Mouse (Mus musculus) right cerebral cortex, postnatal 14 days (tissue): ENCODE results near the gene Nr2f1.

Source experiments
- DNase-seq: peaks from one replicate; pipeline ENCODE4 v3.0.0; 2022

The Nr2f1 gene

DNA sequence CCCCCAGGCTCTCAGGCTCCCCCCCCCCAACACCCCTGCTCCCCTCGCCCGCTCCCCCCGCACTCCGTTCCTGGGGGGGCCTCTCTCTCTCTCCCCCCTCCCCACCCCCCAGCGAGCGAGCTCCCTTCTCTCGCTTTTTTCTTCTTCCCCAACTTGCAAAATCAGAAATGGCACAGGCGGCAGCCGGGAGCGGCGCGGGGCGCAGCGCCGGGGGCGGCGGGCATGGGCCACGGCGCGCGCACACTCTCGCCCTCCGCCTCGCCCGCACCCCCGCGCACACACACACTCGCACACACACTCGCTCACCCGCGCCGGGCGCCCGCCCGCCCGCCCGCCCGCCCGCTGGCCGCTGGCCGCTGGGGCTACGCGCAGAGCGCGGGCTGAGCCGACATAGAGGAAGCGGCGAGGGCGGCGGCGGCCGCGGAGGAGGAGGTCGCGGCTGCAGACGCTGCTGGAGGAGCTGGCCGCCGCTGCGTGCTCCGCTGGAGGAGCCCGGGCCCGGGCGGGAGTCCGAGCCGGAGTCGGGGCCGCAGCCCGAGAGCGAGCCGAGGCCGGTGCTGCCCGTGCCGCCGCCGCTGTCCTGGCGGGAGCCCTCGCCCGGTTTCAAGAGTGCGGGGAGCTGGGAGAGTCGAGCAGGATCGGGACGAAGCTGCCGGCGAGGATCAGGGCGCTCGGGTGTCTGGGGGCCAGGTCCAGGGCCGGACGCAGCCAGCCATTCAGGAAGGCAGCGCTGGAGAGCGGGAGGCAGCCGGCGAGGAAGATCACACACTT is 501 bp downstream of the Nr2f1 start:
- peak; percentile 50 for DNase-seq

DNA sequence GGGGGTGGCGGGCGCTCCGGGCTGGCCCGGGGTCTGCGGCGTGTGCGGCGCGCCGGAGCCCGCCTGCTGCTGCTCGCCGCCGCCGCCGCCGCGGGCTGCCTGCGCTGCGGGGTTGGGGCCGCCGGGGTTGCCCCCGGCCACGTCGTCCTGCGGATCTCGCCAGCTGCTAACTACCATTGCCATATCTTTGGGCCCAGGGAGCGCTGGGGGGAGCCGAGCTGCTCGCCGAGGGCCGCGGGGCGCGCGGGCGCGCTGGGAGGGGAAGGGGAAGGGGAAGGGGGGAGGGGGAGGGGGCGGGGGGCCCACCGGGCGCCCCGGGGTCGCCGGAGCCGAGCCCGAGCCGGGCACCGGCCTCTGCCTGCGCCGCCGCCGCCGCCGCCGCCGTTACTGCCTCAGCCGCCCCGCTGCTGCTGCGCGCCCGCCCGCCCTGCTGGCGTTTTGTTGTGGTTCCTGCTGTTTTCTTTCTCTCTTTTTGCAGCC is 1.1 kb downstream of the Nr2f1 start:
- no peak for DNase-seq

- no peak for DNase-seq
Measured at GRCm38 (mm10) chr13:78197819-78198390, 1.7 kb downstream of the Nr2f1 start.

DNA sequence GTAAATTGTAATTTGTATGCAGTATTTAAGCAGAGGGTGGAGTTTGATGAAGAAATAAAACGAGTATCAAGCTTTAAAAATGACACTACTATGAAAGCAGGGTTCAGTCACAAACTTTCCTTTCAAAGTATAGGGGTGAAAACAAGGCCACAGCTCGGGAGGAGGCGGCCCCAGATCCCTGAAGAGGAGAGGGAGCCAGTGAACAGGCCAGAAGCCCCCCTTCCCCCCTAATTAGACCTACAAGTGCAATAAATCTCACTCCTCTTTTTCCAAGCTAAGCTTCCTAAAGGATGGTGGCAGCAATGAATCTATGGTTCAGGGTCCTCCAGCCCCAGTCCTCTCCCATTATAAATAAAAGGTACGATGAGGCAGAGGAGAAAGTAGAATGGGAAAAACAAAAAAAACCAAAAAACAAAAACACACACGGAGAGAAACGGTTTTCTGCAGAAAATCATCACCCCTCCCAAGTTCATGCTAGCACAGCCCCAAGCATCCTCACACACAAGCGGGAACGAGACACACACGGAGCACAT is 2.2 kb downstream of the Nr2f1 start:
- DNase-seq, result no peak

DNA sequence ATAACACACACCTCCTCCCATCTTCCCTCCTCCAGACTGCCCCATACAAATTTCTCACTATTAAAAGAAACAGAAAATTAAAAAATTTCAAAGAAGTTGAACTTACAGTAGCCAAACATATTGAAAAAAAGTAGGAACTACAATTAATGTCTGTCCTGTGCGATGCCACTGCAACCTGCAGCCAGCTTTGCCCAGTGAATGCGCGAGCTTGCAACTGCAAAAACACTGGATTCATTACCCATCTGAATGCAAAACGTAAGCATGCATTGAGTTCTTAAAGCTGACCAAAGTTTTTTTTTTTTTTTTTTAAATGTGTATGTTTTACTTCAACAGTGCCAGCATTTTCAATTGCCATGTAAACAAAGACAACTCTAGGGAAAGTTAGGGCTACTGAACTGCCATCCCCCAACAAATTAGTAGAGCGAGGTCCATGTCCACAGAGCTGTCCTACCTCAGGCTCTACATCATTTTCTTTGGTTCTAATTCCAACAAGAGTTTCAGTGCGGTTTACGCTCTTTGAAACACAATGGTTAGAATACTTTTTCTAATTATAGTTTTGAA is 3.2 kb downstream of the Nr2f1 start:
- no peak for DNase-seq

DNA sequence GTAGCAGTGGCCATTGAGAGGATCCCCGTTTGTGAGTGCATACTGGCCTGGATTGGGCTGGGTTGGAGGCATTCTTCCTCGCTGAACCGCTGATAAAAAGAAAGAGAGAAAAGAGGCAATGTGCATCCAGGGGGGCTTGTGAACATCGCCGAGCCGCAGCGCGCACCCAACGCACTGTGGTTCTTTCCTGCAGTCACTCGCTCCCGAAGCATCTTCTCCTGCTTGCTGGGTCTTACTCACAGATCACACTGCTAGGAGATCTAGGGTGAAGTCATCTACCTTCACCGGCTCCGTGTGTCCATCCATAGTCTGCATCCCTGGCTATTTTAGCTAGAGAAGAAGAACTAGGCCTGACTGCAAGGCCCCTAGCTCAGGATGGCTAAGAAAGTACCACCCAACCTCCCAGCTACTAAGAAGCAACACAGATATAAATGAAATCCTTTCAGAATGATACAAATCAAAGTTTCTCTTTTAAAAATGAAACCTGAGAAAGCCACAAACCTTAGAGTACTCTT is 3.9 kb downstream of the Nr2f1 start:
- DNase-seq, result no peak

DNA sequence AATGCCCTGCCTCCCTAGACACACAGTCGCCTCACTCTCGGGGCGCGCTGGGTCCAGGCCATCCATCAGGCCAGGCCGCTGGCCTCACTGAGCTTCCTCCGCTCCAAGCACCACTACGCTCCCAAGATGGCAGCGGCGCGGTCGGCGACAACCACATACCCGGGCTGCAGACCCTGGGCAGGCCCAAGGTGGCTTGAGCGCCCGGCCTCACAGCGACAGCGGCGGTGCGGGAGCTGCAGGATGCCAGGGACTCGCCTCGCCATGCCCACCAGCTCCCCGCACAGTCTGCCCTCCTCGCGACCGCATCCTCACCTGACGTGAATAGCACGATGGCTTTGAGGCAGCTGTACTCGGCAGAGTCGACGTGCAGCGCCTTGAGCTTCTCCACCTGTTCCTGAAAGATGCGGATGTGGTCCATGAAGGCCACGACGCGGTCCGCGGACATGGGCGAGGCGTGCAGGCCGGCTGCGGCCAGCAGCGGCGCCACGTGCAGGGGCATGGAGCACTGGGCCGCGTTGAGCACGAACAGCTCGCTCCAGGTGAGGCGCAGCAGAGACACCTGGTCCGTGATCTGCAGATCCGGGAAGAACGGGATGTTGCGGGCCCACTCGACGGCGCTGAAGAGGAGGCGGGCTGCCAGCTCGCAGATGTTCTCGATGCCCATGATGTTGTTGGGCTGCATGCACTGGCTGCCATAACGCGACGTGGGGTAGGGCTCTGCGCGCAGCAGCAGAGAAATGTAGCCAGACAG is 4.5 kb downstream of the Nr2f1 start:
- DNase-seq, result no peak

DNA sequence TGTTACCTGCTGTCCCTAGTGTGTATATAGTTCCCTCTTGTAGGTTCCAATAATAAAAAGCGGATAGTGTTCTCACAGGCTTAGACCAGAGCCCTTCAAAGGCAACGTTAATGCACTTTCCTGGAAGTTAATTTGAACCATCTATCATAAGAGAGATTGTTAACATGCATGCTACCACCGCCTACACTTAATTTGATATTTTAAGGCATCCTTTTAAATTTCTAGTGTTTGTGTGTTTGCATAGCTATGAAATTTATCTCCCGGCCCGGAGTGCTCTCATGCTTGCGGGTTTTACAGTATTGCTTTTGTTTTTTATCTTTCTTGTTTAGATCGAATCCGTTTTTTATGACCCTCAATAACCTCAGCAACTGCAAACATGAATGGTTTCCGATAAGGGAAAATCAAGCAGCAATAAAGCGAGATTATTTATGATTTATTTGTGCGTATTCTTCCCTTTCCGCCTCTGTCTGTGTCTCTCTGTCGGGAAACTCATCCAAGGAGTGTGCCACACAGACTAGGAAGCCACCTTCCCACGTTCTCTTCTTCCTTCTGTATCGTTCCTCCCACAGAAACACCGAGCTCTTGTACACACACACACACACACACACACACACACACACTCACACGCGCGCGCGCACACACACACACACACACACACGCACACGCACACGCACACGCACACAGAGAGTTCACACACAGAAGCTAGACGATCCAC is 5.3 kb downstream of the Nr2f1 start:
- no peak for DNase-seq

DNA sequence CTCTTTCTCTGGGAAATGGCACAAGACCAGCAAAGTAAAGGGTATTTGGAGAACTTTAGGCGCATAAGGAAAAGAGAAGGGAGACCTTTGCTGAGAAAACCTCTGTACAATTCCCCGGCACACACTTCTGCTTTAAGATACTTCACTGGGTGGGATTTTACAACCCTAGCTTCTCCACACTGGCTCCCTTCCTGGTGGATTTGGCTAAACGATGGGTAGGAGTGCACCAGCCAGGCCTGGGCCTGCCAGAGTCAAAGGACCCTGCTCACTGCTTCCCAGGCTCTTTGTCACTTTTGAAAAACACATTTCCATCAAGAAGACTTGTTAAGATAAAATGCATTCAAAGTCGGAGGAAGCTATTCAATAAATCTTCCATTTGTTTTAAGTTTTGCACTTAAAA is 6.3 kb downstream of the Nr2f1 start:
- DNase-seq, result no peak

- DNase-seq, result no peak
Measured at GRCm38 (mm10) chr13:78189586-78189985, 10.0 kb downstream of the Nr2f1 start.

- no peak for DNase-seq
Measured at GRCm38 (mm10) chr13:78187833-78188232, 11.7 kb downstream of the Nr2f1 start.

DNA sequence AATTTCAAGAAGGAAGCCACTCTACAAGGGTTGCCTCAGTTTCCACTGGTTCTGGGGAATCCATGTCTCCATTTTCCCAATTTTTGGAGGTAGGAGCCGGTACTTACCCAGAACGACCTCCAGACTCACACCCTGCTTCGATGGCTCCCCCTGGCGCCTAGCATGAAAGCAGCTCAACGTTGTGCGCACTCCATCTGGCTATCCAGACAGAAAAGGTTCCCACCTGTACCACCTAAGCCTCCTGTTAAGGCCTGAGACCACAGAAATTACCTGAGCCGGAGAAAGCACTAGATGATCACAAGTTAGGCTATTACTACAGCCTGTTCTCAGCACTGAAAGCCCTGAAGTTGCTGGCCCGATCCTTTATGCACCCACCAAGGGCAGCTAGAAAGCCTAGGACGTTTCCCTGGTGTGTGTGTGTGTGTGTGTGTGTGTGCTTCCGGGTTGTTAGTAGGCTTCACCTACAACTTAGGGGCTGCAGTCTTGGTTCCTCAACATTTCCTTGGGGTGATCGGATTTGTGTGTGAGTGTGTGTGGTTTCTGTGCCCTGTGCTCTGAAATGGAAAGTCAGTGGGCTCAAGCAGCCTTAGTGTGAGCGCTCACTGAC is 13.1 kb downstream of the Nr2f1 start:
- peak; percentile 50 for DNase-seq

DNA sequence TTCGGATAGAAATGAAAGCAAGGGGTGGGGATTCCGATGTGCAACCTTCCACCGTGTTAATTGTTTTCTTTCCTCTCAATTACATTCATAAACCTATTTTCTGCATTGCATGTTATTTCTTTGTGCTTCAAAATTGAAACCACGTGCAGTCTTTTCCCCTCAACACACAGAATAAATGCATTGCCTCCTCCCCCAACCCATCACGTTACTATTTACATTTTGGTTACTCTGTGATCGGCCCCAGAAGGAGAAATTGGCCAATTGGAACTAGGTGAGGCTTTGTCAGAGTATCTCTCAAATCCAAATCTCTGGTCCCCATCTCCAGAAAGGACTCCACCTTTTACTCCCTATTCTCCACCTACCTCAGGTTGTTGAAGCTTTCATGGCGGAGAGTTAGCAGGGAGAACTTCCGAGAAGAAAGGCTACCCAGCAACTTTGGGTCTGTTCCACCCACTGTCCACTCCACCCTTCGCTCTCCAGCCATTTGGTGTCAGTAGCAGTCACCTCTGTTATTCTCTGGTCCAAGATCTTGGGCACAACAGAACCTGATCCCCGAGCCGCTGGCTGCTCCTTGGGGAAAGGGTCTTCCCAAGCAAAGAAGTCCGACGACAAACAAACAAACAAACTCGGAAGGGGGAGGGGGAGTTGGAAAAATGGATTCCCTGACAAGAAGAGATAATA is 14.6 kb downstream of the Nr2f1 start:
- no peak for DNase-seq

DNA sequence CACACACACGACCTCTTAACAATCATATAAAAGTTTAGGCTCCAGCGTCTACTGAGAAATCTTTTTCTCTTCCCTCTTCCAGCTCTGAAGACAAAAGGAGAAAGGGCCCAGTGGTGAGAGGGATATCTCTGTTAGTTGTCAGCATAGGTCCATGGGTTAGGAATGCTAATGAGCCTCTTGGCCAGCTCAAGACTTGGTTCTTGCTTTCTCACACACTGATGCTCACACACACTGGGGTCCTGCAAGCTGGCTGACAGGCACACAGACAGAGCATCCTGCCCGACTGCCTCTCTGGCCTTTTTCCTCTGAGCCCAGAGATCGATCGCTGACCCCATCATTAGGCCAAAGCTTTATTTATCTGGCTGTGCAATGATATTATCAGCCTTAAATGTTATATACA is 15.6 kb downstream of the Nr2f1 start:
- DNase-seq, result no peak

DNA sequence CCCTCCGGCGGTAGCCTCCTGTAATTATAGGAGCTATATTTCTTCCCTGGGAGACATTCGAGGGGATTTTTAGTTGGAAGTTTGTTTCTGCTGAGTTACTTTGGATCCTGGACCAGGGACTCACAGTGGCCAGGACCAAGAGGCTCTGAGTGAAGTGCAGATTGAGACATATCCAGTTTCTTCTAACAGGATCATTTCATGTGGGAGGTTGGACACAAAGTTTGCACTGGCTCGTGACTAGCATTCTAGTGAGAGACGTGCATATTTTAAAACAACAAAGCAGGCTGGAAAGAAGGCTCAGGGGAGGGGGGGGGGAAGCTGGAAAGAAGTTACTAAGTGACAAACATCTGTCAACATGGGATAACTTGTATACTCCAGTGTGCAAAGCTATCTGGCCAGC is 16.6 kb downstream of the Nr2f1 start:
- no peak for DNase-seq

DNA sequence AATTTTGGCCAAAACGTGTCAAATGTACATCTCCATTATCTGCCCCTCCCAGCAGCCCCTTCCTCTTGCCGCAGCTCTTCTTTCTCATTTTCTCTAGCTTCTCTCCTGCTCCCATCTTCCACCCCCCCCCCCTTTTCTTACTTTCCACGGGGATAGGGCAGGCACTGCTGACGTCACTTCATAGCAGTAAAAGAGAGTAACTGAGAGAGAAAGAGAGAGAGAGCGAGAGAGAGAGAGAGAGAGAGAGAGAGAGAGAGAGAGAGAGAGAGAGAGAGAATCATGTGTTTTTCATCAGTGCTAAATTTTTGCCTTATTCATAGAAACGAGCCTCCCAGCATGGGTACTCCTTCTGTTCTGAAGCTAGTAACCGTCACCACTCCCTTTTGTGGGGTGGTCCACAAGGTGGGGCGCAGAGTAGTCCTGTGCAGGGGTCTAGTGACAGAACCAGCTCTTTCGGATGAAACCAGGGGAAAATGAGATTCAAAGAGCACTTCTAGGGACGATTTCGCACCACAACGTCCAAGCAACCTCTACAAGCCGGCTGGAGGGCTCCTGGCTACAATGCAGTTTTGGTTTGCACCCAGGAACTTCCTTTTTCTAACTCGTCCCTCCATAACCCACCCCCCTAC is 17.5 kb downstream of the Nr2f1 start:
- DNase-seq, result no peak

DNA sequence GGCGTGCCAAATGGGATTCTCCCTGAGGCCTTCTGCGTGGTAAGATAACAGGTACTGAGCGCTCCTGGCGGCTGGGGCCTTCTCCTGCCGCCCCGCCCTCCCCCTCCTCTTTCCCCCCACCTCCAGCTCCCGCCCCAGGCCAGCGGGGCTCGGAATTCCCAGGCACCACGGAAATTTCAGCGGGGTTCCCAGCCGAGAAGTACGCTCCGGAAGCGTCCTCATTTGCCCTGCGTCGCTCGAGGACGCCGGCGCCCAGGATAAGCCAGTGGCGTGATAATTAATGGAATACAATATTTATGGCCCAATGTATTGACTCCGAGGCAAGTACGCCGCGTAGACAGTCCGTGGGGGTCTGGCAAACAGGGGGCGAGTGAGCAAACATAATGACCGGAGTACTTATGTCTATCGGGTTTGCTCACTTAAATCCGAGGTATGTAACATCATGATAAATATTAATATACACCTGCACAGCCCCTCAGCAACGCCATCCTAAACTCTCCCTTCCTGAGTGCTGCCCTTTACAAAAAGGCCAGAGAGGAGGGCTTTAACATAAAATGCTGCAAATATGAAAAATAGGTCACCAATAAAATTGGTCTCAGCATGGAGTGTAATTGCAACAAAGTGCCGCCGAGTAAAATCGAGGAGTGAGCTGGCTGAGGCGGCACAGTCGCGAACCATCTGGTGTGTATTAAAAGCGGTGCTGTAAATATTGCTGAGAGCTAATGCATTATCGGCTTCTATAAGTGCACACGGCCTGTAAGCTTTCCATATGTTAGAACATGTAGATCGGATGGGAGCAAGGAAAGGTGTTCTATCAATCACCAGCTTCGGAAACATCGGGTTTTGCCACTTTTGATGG is 18.3 kb downstream of the Nr2f1 start:
- peak; percentile 41 for DNase-seq

DNA sequence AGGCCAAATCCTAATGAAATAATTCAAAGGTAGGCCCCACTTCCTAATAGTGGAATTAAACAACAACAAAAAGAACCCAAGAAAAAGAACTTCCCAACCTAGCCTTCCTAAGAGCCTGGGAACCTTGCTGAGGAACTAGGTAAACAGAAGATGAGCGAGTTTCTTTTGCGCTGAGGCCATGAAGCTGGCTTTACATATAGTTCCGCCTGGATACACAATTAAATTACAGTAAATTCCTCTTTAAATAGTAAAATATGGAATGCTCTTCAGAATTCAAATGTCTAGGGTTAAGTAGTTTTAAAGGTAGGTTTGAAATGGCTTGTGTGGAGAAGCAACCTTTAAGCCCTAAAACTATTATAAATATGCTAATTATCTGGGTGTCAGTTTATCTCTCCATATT is 19.3 kb downstream of the Nr2f1 start:
- no peak for DNase-seq

DNA sequence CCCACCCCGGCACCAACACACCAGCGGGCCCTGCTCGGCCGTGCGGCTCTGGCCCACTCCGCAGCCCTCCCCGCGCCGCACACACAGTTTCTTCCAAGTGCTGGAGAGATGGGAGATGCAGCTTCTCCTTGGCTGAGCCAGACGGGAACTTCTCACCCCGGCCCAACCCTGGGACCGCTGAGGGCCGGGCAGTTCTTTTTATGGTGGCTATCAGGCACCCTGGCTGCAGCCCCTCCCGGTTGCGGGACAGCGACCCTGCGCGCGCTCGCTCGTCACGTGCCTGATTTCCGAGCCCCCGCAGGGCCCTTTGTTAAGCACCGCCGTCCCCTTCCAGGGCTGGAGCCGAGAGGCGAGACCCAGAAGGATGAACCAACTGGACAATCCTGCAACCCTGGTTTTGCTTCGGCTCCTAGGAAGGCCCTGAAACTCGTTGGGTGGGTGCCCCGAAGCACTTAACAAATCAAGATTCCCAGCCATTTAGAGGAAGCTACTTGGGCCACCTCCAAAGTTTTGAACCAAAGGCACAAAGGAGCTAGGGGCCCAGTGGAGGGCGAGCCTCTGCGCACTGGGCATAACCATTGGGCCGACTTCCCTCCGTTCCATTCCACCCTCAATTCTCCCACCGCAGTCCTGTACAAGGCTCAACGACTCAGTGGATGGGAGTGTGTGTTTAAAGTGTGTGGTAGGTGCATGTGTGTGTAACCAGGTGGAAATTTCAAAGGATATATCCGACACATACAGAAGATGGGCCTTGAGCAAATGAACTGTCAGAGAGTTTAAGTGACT is 20.1 kb downstream of the Nr2f1 start:
- DNase-seq, result no peak
